Comparison of ENCODE assay signal across 8 mouse cellular contexts in genomic region chr3:98382246-98382939, GRCm38 (mm10). TPM values are rescaled to one million over a fixed set of nuclear protein-coding genes. Genes with fewer than 3 reads are reported as not detected.
A peak's percentile ranks its signal among the peaks of the same experiment; 100 is the strongest.
DNase-seq lines count a peak whose midpoint lies in the region; ATAC-seq lines count a peak whose summit lies in the region.

TSS of gene Zfp697 (plus strand) at chr3:98382461.

- peak within 1 kb of the TSS; percentile 54; the same call in 1 of the 2 replicates for H3K27ac ChIP-seq in intestine, embryonic 16.5 days (ENCODE audit: low read length)

- no peaks in the 10 kb centered on the region for H3K9me3 ChIP-seq in intestine, embryonic 16.5 days (ENCODE audit: control insufficient read depth, low read length)
- H3K9me3 ChIP-seq in megakaryocyte, embryonic 14.5 days: no peaks in the 10 kb centered on the region

- intact Hi-C loops in left cerebral cortex, postnatal 14 days (cut with DNase I): loop anchor here (2.0 kb wide), 1 partner anchor 44 kb away; no protein-coding TSS in a partner anchor

- DNase-seq in adrenal gland, postnatal 36 days: peak; percentile 86 to 89
- peak; percentile 61 for DNase-seq in embryo, embryonic 11.5 days (ENCODE audit: low read depth, low spot score)
- no peak for DNase-seq in gonadal fat pad, adult 2 months (ENCODE audit: low read depth)
- peak; percentile 76 to 84 for DNase-seq in left cerebral cortex, postnatal 14 days (ENCODE audit: low spot score in 2 of 2)
- peak; percentile 81 for DNase-seq in right cerebral cortex, postnatal 14 days
- DNase-seq in T-cell, adult 2 months (ENCODE audit: low spot score): no peak

- H3K36me3 ChIP-seq in intestine, embryonic 16.5 days (ENCODE audit: control insufficient read depth, insufficient read depth, low read length): no peaks in the 10 kb centered on the region
- no peaks in the 10 kb centered on the region for H3K36me3 ChIP-seq in megakaryocyte, embryonic 14.5 days (replicated peaks; ENCODE audit: low read length)

- H3K9ac ChIP-seq in intestine, embryonic 16.5 days (ENCODE audit: low read depth, low read length): peak within 1 kb of the TSS; percentile 91

- peak; percentile 92 for ATAC-seq in intestine, embryonic 16.5 days

- H3K27me3 ChIP-seq in intestine, embryonic 16.5 days (replicated peaks; ENCODE audit: control insufficient read depth, insufficient read depth, low read length): no peaks in the 10 kb centered on the region
- H3K27me3 ChIP-seq in megakaryocyte, embryonic 14.5 days (replicated peaks): peaks cover 73% of the 10 kb centered on the region

- peaks cover 23% of the 10 kb centered on the region for H3K4me1 ChIP-seq in intestine, embryonic 16.5 days (ENCODE audit: control insufficient read depth, insufficient read depth, low read length)
- peaks cover 26% of the 10 kb centered on the region for H3K4me1 ChIP-seq in megakaryocyte, embryonic 14.5 days

- WGBS in intestine, embryonic 16.5 days: under 1% methylated on average over 41 of the region's 42 CpGs

- H3K4me2 ChIP-seq in intestine, embryonic 16.5 days (ENCODE audit: low read depth, low read length): peak within 1 kb of the TSS; percentile 96

- H3K4me3 ChIP-seq in intestine, embryonic 16.5 days (ENCODE audit: low read length): peak within 1 kb of the TSS; percentile 95
- peak within 1 kb of the TSS; percentile 91 for H3K4me3 ChIP-seq in megakaryocyte, embryonic 14.5 days (replicated peaks)

RNA-seq across cellular contexts. Expression of gene Zfp697, which starts in this region (rescaled TPM):
- 1 to 10 TPM; 5.1 to 5.8 TPM for total RNA-seq in adrenal gland, postnatal 36 days (2021)
- polyA plus RNA-seq in gonadal fat pad, adult 2 months (2012; rRNA removed): 13.0 and 18.2 TPM in 2 replicates
- 6.1 and 7.4 TPM in 2 replicates for polyA plus RNA-seq in intestine, embryonic 16.5 days (2015; fragmentation: Nextera tagmentation; extraction: Ambion mirVana)
- total RNA-seq in left cerebral cortex, postnatal 14 days (2021): 10 to 100 TPM; 37.7 to 40.4 TPM
- not detected in 2 replicates for polyA plus RNA-seq in megakaryocyte, embryonic 14.5 days (2012; ENCODE audit: insufficient read depth, low replicate concordance)

Comparison
In these comparisons a context has a peak if more than half of its experiments do, and no peak if none do; other contexts are left out.
1. RNA of gene Zfp697 (total RNA-seq): 37.7 to 40.4 TPM in left cerebral cortex, postnatal 14 days; 5.1 to 5.8 TPM in adrenal gland, postnatal 36 days; every median in the first group is over 4 times any median in the second.
2. DNase-seq: peak in adrenal gland, postnatal 36 days (2 of 2), embryo, embryonic 11.5 days (single experiment), left cerebral cortex, postnatal 14 days (2 of 2) and right cerebral cortex, postnatal 14 days (single experiment); none in gonadal fat pad, adult 2 months (single experiment) and T-cell, adult 2 months (single experiment).